Mouse (Mus musculus) forebrain, embryonic 11.5 days (tissue): ENCODE data around the gene Acsf3. TPM values are rescaled to one million over a fixed set of nuclear protein-coding genes. Genes with fewer than 3 reads are reported as not detected.

ENCODE experiments used
- ATAC-seq: fragments of 200-750 bp; cut with Nextera tagmentation; replicated peaks from 2 replicates; pipeline ENCODE4 v1.8.0; 2017; ENCODE audit warnings: moderate TSS enrichment; ENCODE audit not compliant: low FRiP score
- DNase-seq: peaks from one replicate; pipeline ENCODE4 v3.0.0-alpha.2; 2017; ENCODE audit warnings: low spot score
- H3K27ac ChIP-seq: fragments of 300-500 bp; sonication (generic); 2 replicates; pipeline ENCODE4 v1.5.1; 2014; ENCODE audit warnings: low read depth, low read length
- H3K27me3 ChIP-seq: fragments of 300-500 bp; sonication (generic); 2 replicates; pipeline ENCODE4 v1.6.1; 2014; ENCODE audit warnings: mild to moderate bottlenecking, low read length, mixed read lengths; ENCODE audit not compliant: control insufficient read depth, insufficient read depth
- H3K36me3 ChIP-seq: fragments of 300-500 bp; sonication (generic); 2 replicates; pipeline ENCODE4 v1.6.1; 2014; ENCODE audit warnings: mild to moderate bottlenecking, low read length, moderate library complexity, mixed read lengths; ENCODE audit not compliant: control insufficient read depth, insufficient read depth
- H3K4me1 ChIP-seq: fragments of 300-500 bp; sonication (generic); replicated peaks from 2 replicates; pipeline ENCODE4 v1.6.1; 2014; ENCODE audit warnings: low read length, mixed read lengths; ENCODE audit not compliant: control insufficient read depth, insufficient read depth
- H3K4me2 ChIP-seq: fragments of 300-500 bp; sonication (generic); 2 replicates; pipeline ENCODE4 v1.6.1; 2014; ENCODE audit warnings: low read depth, mild to moderate bottlenecking, low read length, moderate library complexity, mixed read lengths; ENCODE audit not compliant: severe bottlenecking
- H3K4me3 ChIP-seq: fragments of 300-500 bp; sonication (generic); 2 replicates; pipeline ENCODE4 v1.5.1; 2014; ENCODE audit warnings: low read depth, low read length
- H3K9ac ChIP-seq: fragments of 300-500 bp; sonication (generic); 2 replicates; pipeline ENCODE4 v1.6.1; 2014; ENCODE audit warnings: low read length
- H3K9me3 ChIP-seq: fragments of 300-500 bp; sonication (generic); 2 replicates; pipeline ENCODE4 v1.6.1; 2016; ENCODE audit warnings: low read length, mixed read lengths; ENCODE audit not compliant: control insufficient read depth
- WGBS: fragments of 180-500 bp; shearing (Covaris S2); extraction: QIAGEN DNeasy Blood & Tissue Kit; methylation state at CpG from one replicate; pipeline ENCODE4 v1.1.7; 2014; 5-methylcytosine and 5-hydroxymethylcytosine counted together
- polyA plus RNA-seq: library from polyadenylated mRNA; unstranded; fragments of >200 nt; fragmentation: Nextera tagmentation; extraction: Ambion mirVana; gene quantifications from 2 replicates; pipeline ENCODE4 v1.2.1, GENCODE M21; 2014

Gene Acsf3
- 15.6 and 16.3 TPM in 2 replicates for polyA plus RNA-seq

GRCm38 (mm10) chr8:122775285-122776155 is at the start of gene Acsf3:
Acsf3 (plus strand) TSS chr8:122775486.
- Histone ChIP-seq H3K4me2 (peak within 1 kb of the TSS; percentile 77), H3K27me3 (0 out of 2 replicates have a peak, but pooled peaks cover 2% of the 10 kb centered on the region), H3K36me3 (no peaks in the 10 kb centered on the region), H3K4me3 (peak within 1 kb of the TSS; percentile 87), H3K9me3 (no peaks in the 10 kb centered on the region), H3K9ac (peak within 1 kb of the TSS; percentile 82), H3K27ac (no peak within 1 kb of the TSS), H3K4me1 (peaks cover 3% of the 10 kb centered on the region; the same call in 1 of the 2 replicates)
- DNase-seq (peak; percentile 86), ATAC-seq (peak; percentile 42)
- 1% methylated on average over 50 of the region's 50 CpGs for WGBS

GRCm38 (mm10) chr8:122726789-122727188 is 48.5 kb upstream of the Acsf3 start:
- Histone ChIP-seq H3K4me2 (no peak overlapping the region), H3K27ac (no peak overlapping the region), H3K4me1 (no peaks in the 10 kb centered on the region), H3K9me3 (no peaks in the 10 kb centered on the region), H3K36me3 (no peaks in the 10 kb centered on the region), H3K27me3 (no peaks in the 10 kb centered on the region), H3K9ac (no peak overlapping the region), H3K4me3 (no peak overlapping the region)
- DNase-seq (no peak), ATAC-seq (no peak)
- WGBS: 56% methylated on average over 2 of the region's 2 CpGs

GRCm38 (mm10) chr8:122727412-122727811 is 47.9 kb upstream of the Acsf3 start:
- 72% methylated on average over 5 of the region's 5 CpGs for WGBS
- ATAC-seq: no peak
- no peak for DNase-seq
- H3K27me3 ChIP-seq: no peaks in the 10 kb centered on the region
- no peaks in the 10 kb centered on the region for H3K9me3 ChIP-seq
- H3K4me1 ChIP-seq: no peaks in the 10 kb centered on the region
- no peaks in the 10 kb centered on the region for H3K36me3 ChIP-seq
- H3K27ac ChIP-seq: no peak overlapping the region
- no peak overlapping the region for H3K4me2 ChIP-seq
- no peak overlapping the region for H3K9ac ChIP-seq
- H3K4me3 ChIP-seq: no peak overlapping the region

DNA sequence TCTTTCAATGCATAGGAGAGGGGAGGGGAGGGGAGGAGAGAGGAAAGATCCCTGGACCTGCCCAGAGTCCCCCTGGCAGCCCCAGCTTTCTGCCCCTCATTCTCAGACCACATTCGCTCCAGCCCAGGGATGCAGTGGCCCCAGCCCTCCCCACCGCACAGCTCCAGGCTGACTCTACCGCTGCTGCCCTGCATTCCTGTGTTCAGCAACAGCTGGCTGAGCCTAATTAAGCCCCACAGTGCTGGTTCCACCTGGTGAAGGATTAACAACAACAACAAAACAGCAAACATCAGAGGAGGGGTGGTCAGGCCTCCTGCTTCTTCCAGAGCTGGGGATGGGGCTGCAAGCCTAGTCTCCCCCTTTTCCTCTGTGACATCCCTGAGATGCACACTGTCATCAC is 46.7 kb upstream of the Acsf3 start:
- H3K4me1 ChIP-seq: no peaks in the 10 kb centered on the region
- DNase-seq: no peak
- 0% methylated on average over 3 of the region's 3 CpGs for WGBS

DNA sequence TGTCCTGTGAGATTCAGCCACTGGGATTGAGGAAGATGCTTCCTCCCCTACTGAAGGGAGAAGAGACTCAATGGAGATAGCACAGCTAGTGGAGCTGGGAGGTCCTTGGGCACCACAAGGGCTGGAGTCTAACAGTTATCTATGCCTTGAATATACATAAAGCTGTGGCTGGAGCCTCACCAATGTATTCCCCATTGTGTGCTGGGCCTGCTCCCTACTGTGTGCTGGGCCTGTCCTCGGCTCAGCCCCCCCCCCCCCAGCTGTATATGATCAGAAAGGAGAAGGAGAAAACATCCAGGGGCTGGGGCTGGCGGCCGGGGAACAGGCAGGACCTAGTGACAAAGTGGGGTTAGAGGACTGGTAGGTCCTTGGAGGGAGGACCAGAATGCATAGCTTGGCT is 40.2 kb upstream of the Acsf3 start:
- no peaks in the 10 kb centered on the region for H3K9me3 ChIP-seq
- DNase-seq: no peak

More for the DNA sequence above, 46.7 kb upstream of the Acsf3 start:
- no peak overlapping the region for H3K4me3 ChIP-seq
- H3K27me3 ChIP-seq: no peaks in the 10 kb centered on the region
- ATAC-seq: no peak
- no peak overlapping the region for H3K27ac ChIP-seq
- H3K9me3 ChIP-seq: no peaks in the 10 kb centered on the region
- no peaks in the 10 kb centered on the region for H3K36me3 ChIP-seq
- no peak overlapping the region for H3K9ac ChIP-seq
- H3K4me2 ChIP-seq: no peak overlapping the region

DNA sequence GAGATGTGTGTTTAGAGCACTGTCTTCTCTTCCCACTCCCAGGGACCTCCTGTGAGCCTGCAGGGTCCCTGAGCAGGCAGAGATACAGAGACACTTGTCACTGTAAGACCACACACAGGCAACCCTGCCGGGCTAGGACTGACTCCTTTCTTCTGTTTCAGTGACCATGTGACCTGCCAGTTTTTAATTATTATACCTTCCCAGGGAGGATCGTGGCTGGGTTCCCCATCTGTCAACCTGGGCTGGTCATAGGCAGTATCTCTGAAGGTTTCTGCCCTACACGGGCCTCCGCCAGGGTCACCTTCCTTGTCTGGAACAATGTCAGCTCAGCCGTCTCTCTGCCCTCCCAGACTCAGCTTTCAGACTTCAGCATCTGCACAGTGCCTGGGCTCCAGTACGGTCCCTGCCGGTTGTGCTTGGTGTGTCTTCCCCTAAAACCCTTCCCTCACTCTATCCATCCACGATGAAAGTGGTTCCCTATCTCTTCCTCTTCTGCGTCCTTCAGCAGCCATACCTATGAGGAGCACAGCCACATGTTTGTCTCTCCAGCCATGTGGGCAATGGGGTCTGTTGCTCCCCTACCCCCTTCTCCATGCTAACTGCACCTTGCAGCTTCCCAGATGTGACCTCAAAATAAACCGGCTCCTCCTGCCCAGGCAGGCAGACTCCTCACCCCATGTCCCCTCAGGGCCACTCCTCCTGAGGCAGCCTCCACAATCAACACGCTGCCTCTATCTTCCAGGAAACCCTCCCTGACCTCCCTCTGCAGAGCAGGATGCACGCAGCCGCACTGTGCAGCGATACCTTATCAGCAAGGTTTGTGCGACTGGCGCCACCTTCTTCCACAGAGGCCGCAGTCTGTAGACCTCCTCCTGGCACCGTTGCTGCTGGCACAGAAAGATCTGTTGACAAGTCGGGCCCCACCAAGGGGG is 39.5 kb upstream of the Acsf3 start:
- H3K9me3 ChIP-seq: no peaks in the 10 kb centered on the region
- WGBS: 70% methylated on average over 19 of the region's 19 CpGs
- no peak overlapping the region for H3K9ac ChIP-seq
- no peak overlapping the region for H3K4me2 ChIP-seq
- no peaks in the 10 kb centered on the region for H3K36me3 ChIP-seq
- no peak for DNase-seq
- ATAC-seq: no peak
- H3K27me3 ChIP-seq: peaks cover 2% of the 10 kb centered on the region; the same call in 1 of the 2 replicates
- H3K4me1 ChIP-seq: peaks cover 16% of the 10 kb centered on the region
- no peak overlapping the region for H3K27ac ChIP-seq
- no peak overlapping the region for H3K4me3 ChIP-seq

More for the DNA sequence above, 40.2 kb upstream of the Acsf3 start:
- Histone ChIP-seq H3K4me1 (peaks cover 16% of the 10 kb centered on the region), H3K4me3 (no peak overlapping the region), H3K36me3 (no peaks in the 10 kb centered on the region), H3K4me2 (no peak overlapping the region), H3K27ac (no peak overlapping the region), H3K9ac (no peak overlapping the region), H3K27me3 (no peaks in the 10 kb centered on the region)
- 61% methylated on average over 3 of the region's 3 CpGs for WGBS
- ATAC-seq: no peak

DNA sequence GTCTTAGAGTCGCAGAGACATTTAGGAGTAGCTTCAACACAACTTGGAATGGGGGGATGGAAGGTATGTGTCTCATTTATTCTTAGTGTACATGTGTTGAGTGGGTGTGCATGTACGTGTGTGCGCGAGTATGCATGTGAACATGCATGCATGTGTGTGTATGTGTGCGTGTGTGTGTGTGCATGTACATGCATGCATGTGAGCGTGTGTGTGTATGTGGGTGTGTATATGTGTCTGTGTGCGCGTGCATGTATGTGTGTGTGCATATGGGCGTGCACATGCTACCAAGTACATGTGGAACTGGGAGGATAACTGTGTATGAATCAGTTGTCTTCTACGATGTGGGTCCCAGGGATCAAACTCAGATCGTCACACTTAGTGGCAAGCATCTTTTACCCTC is 38.7 kb upstream of the Acsf3 start:
- H3K27ac ChIP-seq: no peak overlapping the region
- H3K36me3 ChIP-seq: no peaks in the 10 kb centered on the region
- peaks cover 2% of the 10 kb centered on the region; the same call in 1 of the 2 replicates for H3K27me3 ChIP-seq
- ATAC-seq: no peak
- DNase-seq: no peak
- no peak overlapping the region for H3K9ac ChIP-seq
- no peak overlapping the region for H3K4me3 ChIP-seq
- H3K4me1 ChIP-seq: peaks cover 16% of the 10 kb centered on the region
- WGBS: 91% methylated on average over 11 of the region's 11 CpGs
- no peaks in the 10 kb centered on the region for H3K9me3 ChIP-seq
- no peak overlapping the region for H3K4me2 ChIP-seq

GRCm38 (mm10) chr8:122737071-122737470 is 38.2 kb upstream of the Acsf3 start:
- no peak overlapping the region for H3K27ac ChIP-seq
- DNase-seq (no peak), ATAC-seq (no peak)
- H3K27me3 ChIP-seq: peaks cover 2% of the 10 kb centered on the region; the same call in 1 of the 2 replicates
- H3K9ac ChIP-seq: no peak overlapping the region
- H3K4me1 ChIP-seq: peaks cover 16% of the 10 kb centered on the region
- H3K9me3 ChIP-seq: no peaks in the 10 kb centered on the region
- no peaks in the 10 kb centered on the region for H3K36me3 ChIP-seq
- no peak overlapping the region for H3K4me2 ChIP-seq
- H3K4me3 ChIP-seq: no peak overlapping the region
- WGBS: 47% methylated on average over 4 of the region's 4 CpGs
